10 mouse cellular contexts compared by ENCODE assay signal in genomic region chr17:28332113-28332914, GRCm38 (mm10). TPM values are rescaled to one million over a fixed set of nuclear protein-coding genes. Genes with fewer than 3 reads are reported as not detected.
DNase-seq lines count a peak whose midpoint lies in the region; ATAC-seq and TF ChIP-seq lines count a peak whose summit lies in the region.
"Had no signal": no experiment of that assay in that cellular context is flagged by ENCODE, and none has a peak within 500 bp of the region (broad histone marks: within the 10 kb centered on the region; RNA-seq: fewer than 3 reads in every experiment).

No protein-coding gene starts in this region.

- no peaks in the 10 kb centered on the region for H3K9me3 ChIP-seq in hindbrain, embryonic 12.5 days (replicated peaks)
- H3K9me3 ChIP-seq in hindbrain, postnatal 0 days (ENCODE audit: low read length) = no peaks in the 10 kb centered on the region
- no peaks in the 10 kb centered on the region for H3K9me3 ChIP-seq in CH12.LX (replicated peaks; ENCODE audit: low read length)
- no peaks in the 10 kb centered on the region for H3K9me3 ChIP-seq in limb, embryonic 13.5 days

- ATAC-seq in hindbrain, embryonic 12.5 days (ENCODE audit: low FRiP score) = no peak
- ATAC-seq in hindbrain, postnatal 0 days = no peak
- no peak for ATAC-seq in limb, embryonic 13.5 days (ENCODE audit: low FRiP score, low read depth)
- no peak for ATAC-seq in megakaryocyte-erythroid progenitor cell, adult 5-6 weeks (replicated peaks; ENCODE audit: low FRiP score, low TSS enrichment, poor library complexity, severe bottlenecking)
- ATAC-seq: midbrain, embryonic 16.5 days had no signal

- no peak for TF ChIP-seq EP300 in CH12.LX (IDR thresholded peaks at IDR 0.05; ENCODE audit: low read length)

- DNase-seq in hindbrain, postnatal 0 days (ENCODE audit: low spot score) = no peak
- DNase-seq in CH12.LX (ENCODE audit: extremely low read depth) = peak; percentile 58
- peak; percentile 32 for DNase-seq in NIH3T3 (ENCODE audit: low read depth)
- DNase-seq in right cerebral cortex, postnatal 36 days (ENCODE audit: low spot score in 2 of 2) = no peak
- DNase-seq: cerebellum, adult 11 months; heart, postnatal 14 days had no signal

- peak overlapping the region; percentile 3; the same call in 1 of the 2 replicates for H3K27ac ChIP-seq in hindbrain, embryonic 12.5 days
- H3K27ac ChIP-seq in hindbrain, postnatal 0 days = no peak overlapping the region
- no peak overlapping the region for H3K27ac ChIP-seq in CH12.LX (ENCODE audit: insufficient read depth, low read depth)
- peak overlapping the region; percentile 72; the same call in 1 of the 2 replicates for H3K27ac ChIP-seq in limb, embryonic 13.5 days

- 46% methylated on average over 13 of the region's 13 CpGs for WGBS in hindbrain, embryonic 12.5 days
- WGBS in hindbrain, postnatal 0 days = 45% methylated on average over 13 of the region's 13 CpGs
- 40% methylated on average over 13 of the region's 13 CpGs for WGBS in limb, embryonic 13.5 days

- TF ChIP-seq RAD21 in CH12.LX (IDR thresholded peaks at IDR 0.05; ENCODE audit: low read depth, low read length) = no peak

- peak; percentile 63; the same call in 1 of the 2 replicates for TF ChIP-seq POLR2A in CH12.LX (IDR thresholded peaks at IDR 0.05; ENCODE audit: low read depth, low read length)

- TF ChIP-seq CTCF in hindbrain, postnatal 0 days (IDR thresholded peaks at IDR 0.05; ENCODE audit: low read depth) = no peak
- no peak for TF ChIP-seq CTCF in CH12.LX (conservative IDR thresholded peaks at IDR 0.05 in 1 of 2, IDR thresholded peaks at IDR 0.05 in 1 of 2; ENCODE audit: low read depth in 2 of 2, low read length in 2 of 2)

- dilution Hi-C loops in CH12.LX (cut with MboI; ENCODE audit: extremely low pct_ligation_motif_present, extremely low pct_unique_long_range_greater_than_20kb, low sequenced_read_pairs) = no loop called here

- peaks cover 29% of the 10 kb centered on the region for H3K4me1 ChIP-seq in hindbrain, embryonic 12.5 days
- peaks cover 17% of the 10 kb centered on the region for H3K4me1 ChIP-seq in hindbrain, postnatal 0 days (ENCODE audit: insufficient read depth, low read length)
- H3K4me1 ChIP-seq in CH12.LX (ENCODE audit: control insufficient read depth in 1 of 2, insufficient read depth in 2 of 2) = peaks cover 13 to 40% of the 10 kb centered on the region in 2 experiments
- H3K4me1 ChIP-seq in limb, embryonic 13.5 days = peaks cover 47% of the 10 kb centered on the region

- H3K9ac ChIP-seq in hindbrain, embryonic 12.5 days = no peak overlapping the region
- H3K9ac ChIP-seq in hindbrain, postnatal 0 days (replicated peaks; ENCODE audit: low read length) = no peak overlapping the region
- H3K9ac ChIP-seq in CH12.LX (ENCODE audit: insufficient read depth, low read depth) = no peak overlapping the region
- 0 out of 2 replicates have a peak overlapping the region, but pooled peaks have one; percentile 35 for H3K9ac ChIP-seq in limb, embryonic 13.5 days

- H3K27me3 ChIP-seq in hindbrain, embryonic 12.5 days = no peaks in the 10 kb centered on the region
- no peaks in the 10 kb centered on the region for H3K27me3 ChIP-seq in hindbrain, postnatal 0 days (ENCODE audit: insufficient read depth, low read length)
- peaks cover 26% of the 10 kb centered on the region for H3K27me3 ChIP-seq in CH12.LX (replicated peaks)
- H3K27me3 ChIP-seq in limb, embryonic 13.5 days = no peaks in the 10 kb centered on the region

- no peak overlapping the region for H3K4me2 ChIP-seq in hindbrain, embryonic 12.5 days (replicated peaks)
- H3K4me2 ChIP-seq in hindbrain, postnatal 0 days (ENCODE audit: low read depth, low read length) = no peak overlapping the region
- H3K4me2 ChIP-seq in CH12.LX (ENCODE audit: insufficient read depth, low read depth, poor library complexity, severe bottlenecking) = no peak overlapping the region
- H3K4me2 ChIP-seq in limb, embryonic 13.5 days (replicated peaks) = no peak overlapping the region

- no peak overlapping the region for H3K4me3 ChIP-seq in hindbrain, embryonic 12.5 days
- no peak overlapping the region for H3K4me3 ChIP-seq in hindbrain, postnatal 0 days (ENCODE audit: low read length)
- H3K4me3 ChIP-seq in CH12.LX (replicated peaks in 1 of 3; ENCODE audit: low read depth in 2 of 3, low read length in 2 of 3, poor library complexity in 1 of 3) = no peak overlapping the region
- no peak overlapping the region for H3K4me3 ChIP-seq in limb, embryonic 13.5 days

- H3K36me3 ChIP-seq in hindbrain, embryonic 12.5 days = peaks cover 15% of the 10 kb centered on the region
- H3K36me3 ChIP-seq in hindbrain, postnatal 0 days (ENCODE audit: insufficient read depth, low read length) = peaks cover 15% of the 10 kb centered on the region
- H3K36me3 ChIP-seq in CH12.LX (replicated peaks in 1 of 2; ENCODE audit: control insufficient read depth in 1 of 2, insufficient read depth in 1 of 2, low read length in 1 of 2) = peaks cover 26 to 33% of the 10 kb centered on the region in 2 experiments
- peaks cover 76% of the 10 kb centered on the region for H3K36me3 ChIP-seq in limb, embryonic 13.5 days

- in situ Hi-C loops in CH12.LX (cut with MboI; ENCODE audit: low pct_ligation_motif_present, low pct_unique_long_range_greater_than_20kb, low sequenced_read_pairs) = no loop called here

- peaks cover 15% of the 10 kb centered on the region for H3K79me2 ChIP-seq in CH12.LX (replicated peaks; ENCODE audit: control insufficient read depth, extremely low read depth, insufficient read depth, poor library complexity, severe bottlenecking)

TF ChIP-seq in CH12.LX, 34 proteins besides CTCF, POLR2A, EP300 and RAD21:
- no peak for TF ChIP-seq USF2 (conservative IDR thresholded peaks at IDR 0.05; ENCODE audit: low read depth, low read length)
- TF ChIP-seq USF1 (IDR thresholded peaks at IDR 0.05; ENCODE audit: low read depth, low read length) = no peak
- peak; percentile 77; the same call in 1 of the 2 replicates for TF ChIP-seq POLR2AphosphoS2 (IDR thresholded peaks at IDR 0.05; ENCODE audit: low read depth, low read length)
- TF ChIP-seq NELFE (IDR thresholded peaks at IDR 0.05; ENCODE audit: low read depth, low read length) = 0 out of 2 replicates have a peak, but pooled peaks have one; percentile 17
- TF ChIP-seq CHD2 (IDR thresholded peaks at IDR 0.05; ENCODE audit: low read length) = peak; percentile 53
- peak; percentile 70 for TF ChIP-seq ZMIZ1 (IDR thresholded peaks at IDR 0.05; ENCODE audit: low read depth, low read length)

RNA-seq across cellular contexts. Expression of gene Rpl10a, which starts 4.0 kb away (rescaled TPM):
- polyA plus RNA-seq in hindbrain, embryonic 12.5 days (2016; fragmentation: Nextera tagmentation; extraction: Ambion mirVana) = 287 and 354 TPM in 2 replicates
- 699 and 1,071 TPM in 2 replicates for total RNA-seq in hindbrain, postnatal 0 days (2014; rRNA removed)
- 337 and 355 TPM in 2 replicates for polyA plus RNA-seq in hindbrain, postnatal 0 days (2015; fragmentation: Nextera tagmentation; extraction: Ambion mirVana)
- total RNA-seq in CH12.LX (2012; rRNA removed) (3,510 and 4,144 TPM in 2 replicates), CH12.LX (2014; rRNA removed) (2,222 and 3,467 TPM in 2 replicates)
- polyA plus RNA-seq in CH12.LX (2012; ENCODE audit: insufficient read length, low read depth) = 1,605 and 1,846 TPM in 2 replicates
- polyA plus RNA-seq in limb, embryonic 13.5 days (2015; fragmentation: Nextera tagmentation; extraction: Ambion mirVana) = 580 and 609 TPM in 2 replicates
- 3,438 and 3,746 TPM in 2 replicates for total RNA-seq in megakaryocyte-erythroid progenitor cell, adult 5-6 weeks (2014; fragmentation: Nextera tagmentation)
- 861 and 1,170 TPM in 2 replicates for total RNA-seq in megakaryocyte-erythroid progenitor cell, adult 5-6 weeks (2017)

RNA-seq across cellular contexts. Expression of gene Tead3, which starts 18.3 kb away (rescaled TPM):
- 7.0 and 7.7 TPM in 2 replicates for polyA plus RNA-seq in hindbrain, embryonic 12.5 days (2016; fragmentation: Nextera tagmentation; extraction: Ambion mirVana)
- total RNA-seq in hindbrain, postnatal 0 days (2014; rRNA removed) = 6.5 and 9.4 TPM in 2 replicates
- polyA plus RNA-seq in hindbrain, postnatal 0 days (2015; fragmentation: Nextera tagmentation; extraction: Ambion mirVana) = 1.3 and 1.7 TPM in 2 replicates
- total RNA-seq in CH12.LX (2012; rRNA removed) = 0.17 and 0.42 TPM in 2 replicates
- not detected in 2 replicates for total RNA-seq in CH12.LX (2014; rRNA removed)
- polyA plus RNA-seq in CH12.LX (2012; ENCODE audit: insufficient read length, low read depth) = 0.08 TPM in 1 of 2 replicates, not detected in the other
- 14.9 and 15.4 TPM in 2 replicates for polyA plus RNA-seq in limb, embryonic 13.5 days (2015; fragmentation: Nextera tagmentation; extraction: Ambion mirVana)
- 0.20 and 0.37 TPM in 2 replicates for total RNA-seq in megakaryocyte-erythroid progenitor cell, adult 5-6 weeks (2014; fragmentation: Nextera tagmentation)
- 0.30 TPM in 1 of 2 replicates, not detected in the other for total RNA-seq in megakaryocyte-erythroid progenitor cell, adult 5-6 weeks (2017)

RNA-seq across cellular contexts. Expression of gene Fance, which starts 19.0 kb away (rescaled TPM):
- polyA plus RNA-seq in hindbrain, embryonic 12.5 days (2016; fragmentation: Nextera tagmentation; extraction: Ambion mirVana) = 24.7 and 28.3 TPM in 2 replicates
- total RNA-seq in hindbrain, postnatal 0 days (2014; rRNA removed) = 38.7 and 46.5 TPM in 2 replicates
- 23.6 and 27.2 TPM in 2 replicates for polyA plus RNA-seq in hindbrain, postnatal 0 days (2015; fragmentation: Nextera tagmentation; extraction: Ambion mirVana)
- total RNA-seq in CH12.LX (2012; rRNA removed) (26.9 and 29.6 TPM in 2 replicates), CH12.LX (2014; rRNA removed) (11.4 and 17.4 TPM in 2 replicates)
- polyA plus RNA-seq in CH12.LX (2012; ENCODE audit: insufficient read length, low read depth) = 35.8 and 37.9 TPM in 2 replicates
- 36.0 and 37.3 TPM in 2 replicates for polyA plus RNA-seq in limb, embryonic 13.5 days (2015; fragmentation: Nextera tagmentation; extraction: Ambion mirVana)
- 47.6 and 82.8 TPM in 2 replicates for total RNA-seq in megakaryocyte-erythroid progenitor cell, adult 5-6 weeks (2014; fragmentation: Nextera tagmentation)
- 21.0 and 56.9 TPM in 2 replicates for total RNA-seq in megakaryocyte-erythroid progenitor cell, adult 5-6 weeks (2017)

RNA-seq across cellular contexts. Expression of gene Tulp1, which starts 32.7 kb away (rescaled TPM):
- 5.0 and 6.8 TPM in 2 replicates for polyA plus RNA-seq in hindbrain, embryonic 12.5 days (2016; fragmentation: Nextera tagmentation; extraction: Ambion mirVana)
- 1.4 TPM in 1 of 2 replicates, not detected in the other for total RNA-seq in hindbrain, postnatal 0 days (2014; rRNA removed)
- polyA plus RNA-seq in hindbrain, postnatal 0 days (2015; fragmentation: Nextera tagmentation; extraction: Ambion mirVana) = 1.8 and 2.0 TPM in 2 replicates
- 0.17 TPM in 1 of 2 replicates, not detected in the other for total RNA-seq in CH12.LX (2012; rRNA removed)
- total RNA-seq in CH12.LX (2014; rRNA removed) = not detected in 2 replicates
- not detected in 2 replicates for polyA plus RNA-seq in CH12.LX (2012; ENCODE audit: insufficient read length, low read depth)
- 7.1 and 7.5 TPM in 2 replicates for polyA plus RNA-seq in limb, embryonic 13.5 days (2015; fragmentation: Nextera tagmentation; extraction: Ambion mirVana)
- total RNA-seq in megakaryocyte-erythroid progenitor cell, adult 5-6 weeks (2014; fragmentation: Nextera tagmentation) = not detected in 2 replicates
- total RNA-seq in megakaryocyte-erythroid progenitor cell, adult 5-6 weeks (2017) = 0.99 TPM in 1 of 2 replicates, not detected in the other

Comparison
In these comparisons a context has a peak if more than half of its experiments do, and no peak if none do; other contexts are left out.
1. H3K27ac ChIP-seq: peak in hindbrain, embryonic 12.5 days (single experiment) and limb, embryonic 13.5 days (single experiment); none in hindbrain, postnatal 0 days (single experiment) and CH12.LX (single experiment).
2. DNase-seq: peak in CH12.LX (single experiment) and NIH3T3 (single experiment); none in hindbrain, postnatal 0 days (single experiment) and right cerebral cortex, postnatal 36 days (0 of 2).